Mouse (Mus musculus) heart, embryonic 16.5 days (tissue): ENCODE data around the gene Vinac1. TPM values are rescaled to one million over a fixed set of nuclear protein-coding genes. Genes with fewer than 3 reads are reported as not detected.
"Not testable (repeated sequence)": the region's sequence is repeated elsewhere in the genome, so short reads cannot be mapped to it uniquely, and the experiment has no call there.

ENCODE experiments used
- ATAC-seq: fragments of 200-750 bp; cut with Nextera tagmentation; replicated peaks from 2 replicates; pipeline ENCODE4 v1.8.0; 2017; ENCODE audit warnings: moderate number of reproducible peaks; ENCODE audit not compliant: insufficient read depth, low FRiP score; ENCODE audit errors: extremely low read depth
- H3K27ac ChIP-seq: fragments of 300-500 bp; sonication (generic); 2 replicates; pipeline ENCODE4 v1.5.1; 2014; ENCODE audit warnings: mild to moderate bottlenecking, low read length, control low read depth, moderate library complexity
- H3K27me3 ChIP-seq: fragments of 300-500 bp; sonication (generic); 2 replicates; pipeline ENCODE4 v1.6.1; 2014; ENCODE audit warnings: low read length, mixed read lengths; ENCODE audit not compliant: control insufficient read depth, insufficient read depth
- H3K36me3 ChIP-seq: fragments of 300-500 bp; sonication (generic); 2 replicates; pipeline ENCODE4 v1.6.1; 2014; ENCODE audit not compliant: control insufficient read depth, insufficient read depth
- H3K4me1 ChIP-seq: fragments of 300-500 bp; sonication (generic); 2 replicates; pipeline ENCODE4 v1.6.1; 2014; ENCODE audit warnings: low read length, mixed read lengths; ENCODE audit not compliant: control insufficient read depth, insufficient read depth
- H3K4me2 ChIP-seq: fragments of 300-500 bp; sonication (generic); 2 replicates; pipeline ENCODE4 v1.6.1; 2014; ENCODE audit warnings: low read depth, mild to moderate bottlenecking, control low read depth, low read length
- H3K4me3 ChIP-seq: fragments of 300-500 bp; sonication (generic); 2 replicates; pipeline ENCODE4 v1.5.1; 2014; ENCODE audit warnings: mild to moderate bottlenecking, control low read depth, low read length
- H3K9ac ChIP-seq: fragments of 300-500 bp; sonication (generic); 2 replicates; pipeline ENCODE4 v1.6.1; 2014; ENCODE audit warnings: low read length, control low read depth
- H3K9me3 ChIP-seq: fragments of 300-500 bp; sonication (generic); replicated peaks from 2 replicates; pipeline ENCODE4 v1.6.1; 2016; ENCODE audit warnings: low read length; ENCODE audit not compliant: control insufficient read depth
- WGBS: fragments of 180-500 bp; shearing (Covaris S2); extraction: QIAGEN DNeasy Blood & Tissue Kit; methylation state at CpG from one replicate; pipeline ENCODE4 v1.1.7; 2014; 5-methylcytosine and 5-hydroxymethylcytosine counted together
- polyA plus RNA-seq: library from polyadenylated mRNA; unstranded; fragments of >200 nt; fragmentation: Nextera tagmentation; extraction: Ambion mirVana; gene quantifications from 2 replicates; pipeline ENCODE4 v1.2.1, GENCODE M21; 2015

Vinac1 gene
- polyA plus RNA-seq, 1 experiment from 2014 or later = 0.09 TPM

DNA sequence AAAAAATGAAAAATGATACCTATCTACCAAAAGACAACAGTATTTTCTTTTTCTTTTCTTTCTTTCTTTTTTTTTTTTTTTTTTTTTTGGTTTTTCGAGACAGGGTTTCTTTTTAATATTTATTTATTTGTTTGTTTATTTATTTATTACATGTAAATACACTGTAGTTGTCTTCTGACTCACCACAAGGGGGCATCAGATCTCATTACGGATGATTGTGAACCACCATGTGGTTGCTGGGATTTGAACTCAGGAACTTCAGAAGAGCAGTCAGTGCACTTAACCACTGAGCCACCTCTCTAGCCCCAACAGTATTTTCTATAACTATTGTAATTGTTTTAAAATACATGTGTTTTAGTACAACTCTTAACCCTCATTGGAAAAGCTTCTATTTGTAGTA, 39.1 kb downstream of the Vinac1 start:
- not testable (repeated sequence) for H3K4me1 ChIP-seq, ATAC-seq, H3K4me3 ChIP-seq, H3K36me3 ChIP-seq, H3K27ac ChIP-seq, H3K4me2 ChIP-seq, H3K9me3 ChIP-seq, H3K27me3 ChIP-seq, H3K9ac ChIP-seq
- 70% methylated on average over 2 of the region's 2 CpGs for WGBS

- WGBS = 63% methylated on average over 4 of the region's 4 CpGs
- H3K4me2 ChIP-seq = no peak overlapping the region
- no peak overlapping the region for H3K27ac ChIP-seq
- no peak overlapping the region for H3K4me3 ChIP-seq
- H3K9ac ChIP-seq = no peak overlapping the region
- no peaks in the 10 kb centered on the region for H3K9me3 ChIP-seq
- no peaks in the 10 kb centered on the region for H3K36me3 ChIP-seq
- H3K4me1 ChIP-seq = no peaks in the 10 kb centered on the region
- H3K27me3 ChIP-seq = no peaks in the 10 kb centered on the region
- ATAC-seq = no peak
Measured at GRCm38 (mm10) chr2:129006194-129006749, 41.7 kb downstream of the Vinac1 start.

DNA sequence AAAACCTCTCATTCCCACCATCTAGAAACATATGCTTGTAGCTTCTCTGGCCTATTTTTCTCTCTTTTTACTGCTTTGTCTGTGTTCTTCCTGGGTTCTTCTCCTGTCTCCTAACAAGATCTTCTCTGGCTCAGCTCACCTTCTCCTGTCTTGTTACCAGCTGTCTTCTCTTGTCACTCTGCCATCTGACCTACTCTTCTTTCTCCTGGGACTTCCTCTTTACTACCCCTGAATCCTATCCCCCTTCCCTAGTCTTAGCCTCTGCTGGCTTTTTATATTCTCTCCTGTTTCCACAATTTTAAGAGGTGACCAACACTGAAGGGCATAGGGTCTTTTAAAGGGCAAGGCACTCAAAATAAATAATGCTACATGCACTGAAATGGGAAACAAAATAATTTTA, 43.1 kb downstream of the Vinac1 start:
- no peak overlapping the region for H3K4me3 ChIP-seq
- no peak for ATAC-seq
- H3K4me2 ChIP-seq = no peak overlapping the region
- H3K9me3 ChIP-seq = no peaks in the 10 kb centered on the region
- H3K9ac ChIP-seq = no peak overlapping the region
- H3K4me1 ChIP-seq = no peaks in the 10 kb centered on the region
- no peak overlapping the region for H3K27ac ChIP-seq
- no peaks in the 10 kb centered on the region for H3K27me3 ChIP-seq
- no peaks in the 10 kb centered on the region for H3K36me3 ChIP-seq

- Histone ChIP-seq H3K4me3 (no peak overlapping the region), H3K36me3 (no peaks in the 10 kb centered on the region), H3K27ac (no peak overlapping the region), H3K4me2 (no peak overlapping the region), H3K4me1 (peaks cover 4% of the 10 kb centered on the region; the same call in 1 of the 2 replicates), H3K9me3 (no peaks in the 10 kb centered on the region), H3K9ac (no peak overlapping the region), H3K27me3 (no peaks in the 10 kb centered on the region)
- 75% methylated on average over 3 of the region's 3 CpGs for WGBS
- ATAC-seq = no peak
Measured at GRCm38 (mm10) chr2:128984746-128985145, 63.2 kb downstream of the Vinac1 start.

- Histone ChIP-seq H3K4me2 (no peak overlapping the region), H3K36me3 (no peaks in the 10 kb centered on the region), H3K4me3 (no peak overlapping the region), H3K9ac (no peak overlapping the region), H3K9me3 (no peaks in the 10 kb centered on the region), H3K4me1 (no peaks in the 10 kb centered on the region; the same call in 1 of the 2 replicates), H3K27ac (no peak overlapping the region), H3K27me3 (no peaks in the 10 kb centered on the region)
- 63% methylated on average over 4 of the region's 4 CpGs for WGBS
- no peak for ATAC-seq
Measured at GRCm38 (mm10) chr2:128975572-128975971, 72.4 kb downstream of the Vinac1 start.

Other genes starting within 250 kb of the Vinac1 start
- 25.3 and 28.5 TPM in 2 replicates for gene Tmem87b, start 230.1 kb downstream of the Vinac1 start, polyA plus RNA-seq
- gene Fbln7, start 185.2 kb downstream of the Vinac1 start, polyA plus RNA-seq = 1.6 TPM in 2 replicates
- 5.2 and 5.5 TPM in 2 replicates for gene Zc3h8, start 104.1 kb downstream of the Vinac1 start, polyA plus RNA-seq
- 0.89 and 1.3 TPM in 2 replicates for gene Zc3h6, start 80.8 kb downstream of the Vinac1 start, polyA plus RNA-seq
- gene Gm10762, start 80.4 kb downstream of the Vinac1 start, polyA plus RNA-seq = 8.6 and 10.6 TPM in 2 replicates
- gene Ttl, start 17.8 kb upstream of the Vinac1 start, polyA plus RNA-seq = 7.0 and 8.4 TPM in 2 replicates
- gene Polr1b, start 52.8 kb upstream of the Vinac1 start, polyA plus RNA-seq = 15.2 and 16.0 TPM in 2 replicates
- gene Chchd5, start 81.5 kb upstream of the Vinac1 start, polyA plus RNA-seq = 17.6 and 18.2 TPM in 2 replicates
- 20.5 and 21.1 TPM in 2 replicates for gene Slc20a1, start 150.6 kb upstream of the Vinac1 start, polyA plus RNA-seq
- gene Ckap2l, start 249.0 kb upstream of the Vinac1 start, polyA plus RNA-seq = 37.7 and 47.8 TPM in 2 replicates